Mouse (Mus musculus) CD4-positive naive resting alpha-beta T cell, adult 76 days (primary cell): Measurements from ENCODE around the gene Iglon5. TPM values are rescaled to one million over a fixed set of nuclear protein-coding genes. Genes with fewer than 3 reads are reported as not detected.

ENCODE experiments used
- total RNA-seq: library from RNA; stranded (reverse); gene quantifications from one replicate; pipeline ENCODE4 v1.2.4, GENCODE M21; 2023

The Iglon5 gene
- not detected for total RNA-seq

DNA sequence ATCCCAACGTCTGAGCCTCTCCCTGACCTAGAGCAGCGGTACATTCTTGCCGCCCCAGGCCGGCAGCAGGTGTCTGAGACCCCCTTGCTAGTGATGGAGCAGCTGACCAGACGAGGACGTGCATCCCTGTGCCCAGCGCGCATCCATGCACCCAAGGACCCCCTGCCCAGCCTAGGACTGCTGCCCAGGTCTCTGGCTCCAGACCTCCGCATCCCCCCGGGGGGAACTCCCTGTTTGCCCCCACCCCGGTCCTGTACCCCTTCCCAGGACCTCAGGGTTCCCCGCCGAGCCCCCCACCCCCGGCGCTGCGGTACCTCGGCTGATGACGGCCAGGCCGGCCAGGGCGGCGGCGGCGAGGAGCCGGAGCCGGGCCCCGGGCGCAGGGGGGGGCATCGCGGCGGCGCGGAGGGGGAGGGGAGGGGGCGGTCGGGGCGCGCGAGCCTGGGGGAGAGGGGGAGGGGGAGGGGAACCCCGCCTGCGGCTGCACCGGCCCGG, at the start of gene Iglon5:
Iglon5 (minus strand) TSS at position 445 of the 495 bp plus-strand sequence.

DNA sequence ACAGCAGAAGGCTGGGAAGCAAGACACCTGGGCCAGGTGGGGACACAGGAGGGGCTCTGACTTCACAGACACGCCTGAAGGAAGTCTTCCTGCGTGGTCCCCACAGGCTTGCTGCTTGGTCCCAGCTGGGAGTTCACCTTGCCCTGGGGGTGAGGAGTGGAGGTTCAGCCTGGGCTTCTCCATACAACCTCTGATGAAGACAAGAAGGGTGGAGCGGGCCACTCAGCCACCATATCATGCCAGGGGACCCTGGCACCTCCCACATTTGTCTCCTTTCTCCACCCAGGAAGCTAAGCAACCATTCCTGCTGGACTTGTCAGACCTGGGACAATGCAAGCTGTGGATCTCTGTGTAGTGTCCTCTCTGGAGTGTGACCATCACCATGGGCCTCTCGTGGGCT, 27.0 kb downstream of the Iglon5 start, which contains the start of gene Vsig10l:
Vsig10l (plus strand) TSS at position 301 of the 400 bp plus-strand sequence.

DNA sequence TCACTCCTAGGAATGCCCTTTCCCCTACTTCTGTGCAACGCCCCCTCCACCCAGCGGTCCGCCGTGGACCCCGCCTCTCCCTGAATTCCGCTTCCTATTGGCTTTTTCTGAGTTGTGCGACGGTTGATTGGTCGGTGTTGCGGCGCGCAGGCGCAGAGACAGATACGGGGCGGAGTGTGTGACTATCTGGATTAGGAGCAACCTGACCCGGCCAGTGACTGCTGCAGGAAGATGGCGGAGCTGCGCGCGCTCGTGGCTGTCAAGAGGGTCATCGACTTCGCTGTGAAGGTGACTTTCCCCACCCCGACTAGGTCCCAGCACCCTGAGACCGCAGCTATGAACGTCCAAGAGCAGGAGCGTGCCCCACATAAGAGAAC, 46.0 kb downstream of the Iglon5 start, which contains the start of the genes Etfb and Gm45233:
Etfb (plus strand) TSS at position 167 of the 377 bp plus-strand sequence.
Gm45233 (plus strand) TSS at position 212 of the 377 bp plus-strand sequence.

DNA sequence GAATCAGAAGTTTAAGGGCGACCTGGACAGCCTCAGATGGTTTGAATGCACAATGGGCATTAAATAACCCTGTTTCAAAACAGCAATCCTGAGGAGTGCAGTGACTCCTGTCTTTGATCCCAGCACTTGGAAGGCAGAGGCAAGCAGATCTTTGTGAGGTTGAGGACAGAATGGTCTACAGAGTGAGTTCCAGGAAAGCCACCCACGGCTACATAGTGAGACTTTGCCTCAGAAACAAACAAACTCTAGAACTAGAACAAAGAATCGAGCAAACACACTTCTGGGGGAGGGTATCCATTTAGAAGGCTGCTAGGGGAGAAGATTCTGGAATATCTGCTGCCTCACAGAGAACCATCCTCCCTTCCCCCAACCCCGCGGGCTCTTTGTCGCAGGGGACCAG, 49.4 kb downstream of the Iglon5 start, which contains the start of gene Cldnd2:
Cldnd2 (plus strand) TSS at position 301 of the 400 bp plus-strand sequence.

DNA sequence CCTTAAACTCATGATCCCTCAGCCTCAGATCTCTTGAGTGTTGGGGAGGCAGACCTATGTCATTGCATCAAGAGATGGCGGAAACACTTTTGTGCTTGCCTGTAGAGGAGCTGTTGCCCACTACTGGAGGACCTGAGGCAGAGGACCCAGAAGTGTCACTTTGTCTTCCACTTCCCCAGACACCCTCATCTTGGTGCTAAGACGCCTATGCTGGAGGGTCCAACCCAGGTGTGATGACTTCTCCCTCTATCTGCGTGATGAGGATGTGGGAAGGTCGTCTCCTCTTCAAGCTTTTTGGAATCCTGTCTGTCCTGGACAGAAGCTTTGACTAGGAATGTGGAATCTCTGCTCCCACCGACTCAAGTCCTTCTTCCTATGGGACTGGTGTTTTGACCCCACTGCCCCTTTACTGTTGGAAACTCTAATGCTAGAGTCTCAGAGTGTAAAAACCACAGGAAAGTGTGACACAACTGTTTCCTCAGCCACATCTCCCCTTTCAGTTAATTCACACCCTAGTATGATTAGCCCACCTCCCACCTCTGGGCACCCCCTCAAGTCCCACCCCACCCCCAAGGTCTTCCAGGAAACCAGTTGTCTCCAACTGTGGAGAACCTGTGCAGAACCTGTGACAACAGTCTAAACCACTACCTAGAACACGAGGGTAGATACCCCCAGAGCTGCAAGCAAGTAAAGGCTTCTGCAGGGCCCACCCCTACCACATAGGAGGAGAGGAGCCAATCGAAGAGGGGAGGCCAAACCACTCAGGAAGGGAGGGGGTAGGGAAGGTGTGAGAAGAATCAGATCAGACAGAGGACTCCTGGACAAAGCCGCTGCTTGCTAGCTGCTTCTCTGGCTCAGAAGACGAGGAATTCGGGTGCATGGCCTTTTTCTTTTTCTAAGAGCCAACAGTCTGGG, 53.3 kb downstream of the Iglon5 start, which contains the start of gene Nkg7:
Nkg7 (plus strand) TSS at position 733 of the 915 bp plus-strand sequence.

DNA sequence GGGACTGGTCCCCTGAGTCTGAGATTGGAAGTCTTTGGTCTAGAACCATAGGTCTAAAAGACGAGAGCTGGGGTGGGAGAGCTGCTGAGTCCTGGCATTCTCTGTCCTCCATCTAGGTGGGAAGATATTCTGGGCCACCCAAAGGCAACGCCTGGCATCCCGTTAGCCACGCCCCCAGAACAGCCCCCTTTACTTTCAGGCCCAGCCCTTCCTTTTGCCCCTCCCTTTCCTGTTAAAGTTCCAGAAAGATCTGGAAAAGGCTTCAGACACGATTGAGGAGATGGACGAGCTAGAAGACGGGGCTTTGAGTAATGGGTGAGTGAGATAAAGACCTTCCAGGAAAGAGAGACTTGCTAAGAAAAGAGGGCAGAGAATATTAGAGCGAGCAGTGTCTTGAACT, 62.5 kb downstream of the Iglon5 start, which contains the start of gene Lim2:
Lim2 (plus strand) TSS at position 265 of the 400 bp plus-strand sequence.

Other genes with a start within 250 kb of the Iglon5 start
- 27.3 TPM for gene Zfp715, start 176.8 kb downstream of the Iglon5 start, total RNA-seq
- 0.73 TPM for gene Siglecf, start 138.7 kb downstream of the Iglon5 start, total RNA-seq
- 26.6 TPM for gene Siglecg, start 81.9 kb downstream of the Iglon5 start, total RNA-seq
- gene Lim2, start 62.4 kb downstream of the Iglon5 start, total RNA-seq: not detected
- 14.9 TPM for gene Nkg7, start 53.0 kb downstream of the Iglon5 start, total RNA-seq
- gene Cldnd2, start 49.3 kb downstream of the Iglon5 start, total RNA-seq: not detected
- gene Etfb, start 46.0 kb downstream of the Iglon5 start, total RNA-seq: 29.9 TPM
- not detected for gene Gm45233, start 45.9 kb downstream of the Iglon5 start, total RNA-seq
- gene Vsig10l, start 26.9 kb downstream of the Iglon5 start, total RNA-seq: 1.3 TPM
- not detected for gene 4931406B18Rik, start 15.9 kb upstream of the Iglon5 start, total RNA-seq
- gene Cd33, start 54.4 kb upstream of the Iglon5 start, total RNA-seq: 1.7 TPM
- 4.1 TPM for gene Zfp658, start 72.2 kb upstream of the Iglon5 start, total RNA-seq
- gene Zfp719, start 89.5 kb upstream of the Iglon5 start, total RNA-seq: 12.8 TPM
- not detected for gene Zfp819, start 117.1 kb upstream of the Iglon5 start, total RNA-seq
- not detected for gene Ceacam18, start 144.6 kb upstream of the Iglon5 start, total RNA-seq
- 4.0 TPM for gene Siglece, start 170.1 kb upstream of the Iglon5 start, total RNA-seq
- gene Ctu1, start 181.9 kb upstream of the Iglon5 start, total RNA-seq: 6.6 TPM
- not detected for gene Klk14, start 200.3 kb upstream of the Iglon5 start, total RNA-seq
- not detected for gene Klk13, start 222.5 kb upstream of the Iglon5 start, total RNA-seq